Mouse (Mus musculus): ENCODE data around the gene Nlrc5. TPM values are rescaled to one million over a fixed set of nuclear protein-coding genes. Genes with fewer than 3 reads are reported as not detected.
A peak's percentile ranks its signal among the peaks of the same experiment; 100 is the strongest.

The Nlrc5 gene
- 0.10 and 0.43 TPM in 2 replicates for polyA plus RNA-seq (2015; fragmentation: Nextera tagmentation; extraction: Ambion mirVana)

- Histone ChIP-seq H3K27ac (no peak within 1 kb of the TSS), H3K9me3 (no peaks in the 10 kb centered on the region), H3K27me3 (peaks cover 15% of the 10 kb centered on the region), H3K9ac (peak within 1 kb of the TSS; percentile 29; the same call in 1 of the 2 replicates), H3K4me2 (peak within 1 kb of the TSS; percentile 87), H3K36me3 (no peaks in the 10 kb centered on the region), H3K4me3 (peak within 1 kb of the TSS; percentile 46), H3K4me1 (peaks cover 5% of the 10 kb centered on the region)
- 1% methylated on average over 29 of the region's 29 CpGs for WGBS
- ATAC-seq (ENCODE audit: borderline replicate concordance, extremely low read depth, low FRiP score, low TSS enrichment) = peak; percentile 59
Observed at GRCm38 (mm10) chr8:94433981-94434466, at the start of gene Nlrc5. TSS of gene Nlrc5 (plus strand) at chr8:94434356.

- Histone ChIP-seq H3K9ac (peak overlapping the region; percentile 82), H3K4me1 (peaks cover 17% of the 10 kb centered on the region), H3K36me3 (peaks cover 15% of the 10 kb centered on the region), H3K4me2 (peak overlapping the region; percentile 75), H3K27ac (peak overlapping the region; percentile 77), H3K9me3 (no peaks in the 10 kb centered on the region), H3K27me3 (no peaks in the 10 kb centered on the region), H3K4me3 (peak overlapping the region; percentile 88)
- 24% methylated on average over 20 of the region's 20 CpGs for WGBS
- no peak for ATAC-seq (ENCODE audit: borderline replicate concordance, extremely low read depth, low FRiP score, low TSS enrichment)
Observed at GRCm38 (mm10) chr8:94385506-94386213, 48.5 kb upstream of the Nlrc5 start.

- no peaks in the 10 kb centered on the region for H3K9me3 ChIP-seq
- peak; percentile 98 for ATAC-seq (ENCODE audit: borderline replicate concordance, extremely low read depth, low FRiP score, low TSS enrichment)
- H3K9ac ChIP-seq = peak within 1 kb of the TSS; percentile 91
- H3K4me1 ChIP-seq = peaks cover 17% of the 10 kb centered on the region
- peak within 1 kb of the TSS; percentile 88 for H3K4me3 ChIP-seq
- WGBS = under 1% methylated on average over 64 of the region's 65 CpGs
- peak within 1 kb of the TSS; percentile 90 for H3K27ac ChIP-seq
- H3K4me2 ChIP-seq = peak within 1 kb of the TSS; percentile 75
- no peaks in the 10 kb centered on the region for H3K27me3 ChIP-seq
- H3K36me3 ChIP-seq = peaks cover 23% of the 10 kb centered on the region
Observed at GRCm38 (mm10) chr8:94386214-94387026, 47.7 kb upstream of the Nlrc5 start, which contains the start of gene Herpud1. TSS of gene Herpud1 (plus strand) at chr8:94386438.

GRCm38 (mm10) chr8:94387027-94387684, 47.0 kb upstream of the Nlrc5 start:
- Histone ChIP-seq H3K4me3 (peak overlapping the region; percentile 88), H3K4me2 (peak overlapping the region; percentile 75), H3K4me1 (peaks cover 17% of the 10 kb centered on the region), H3K9me3 (no peaks in the 10 kb centered on the region), H3K9ac (peak overlapping the region; percentile 91), H3K27me3 (no peaks in the 10 kb centered on the region), H3K27ac (peak overlapping the region; percentile 90), H3K36me3 (peaks cover 30% of the 10 kb centered on the region)
- WGBS = under 1% methylated on average over 25 of the region's 25 CpGs
- peak; percentile 68 for ATAC-seq (ENCODE audit: borderline replicate concordance, extremely low read depth, low FRiP score, low TSS enrichment)

- Histone ChIP-seq H3K27me3 (no peaks in the 10 kb centered on the region), H3K27ac (peak overlapping the region; percentile 90), H3K9me3 (no peaks in the 10 kb centered on the region), H3K4me3 (peak overlapping the region; percentile 88), H3K9ac (peak overlapping the region; percentile 91), H3K4me1 (peaks cover 17% of the 10 kb centered on the region), H3K4me2 (peak overlapping the region; percentile 75), H3K36me3 (peaks cover 37% of the 10 kb centered on the region)
- WGBS = 18% methylated on average over 6 of the region's 6 CpGs
- no peak for ATAC-seq (ENCODE audit: borderline replicate concordance, extremely low read depth, low FRiP score, low TSS enrichment)
Observed at GRCm38 (mm10) chr8:94387785-94388184, 46.4 kb upstream of the Nlrc5 start.

GRCm38 (mm10) chr8:94389531-94389930, 44.6 kb upstream of the Nlrc5 start:
- Histone ChIP-seq H3K27ac (no peak overlapping the region), H3K9ac (no peak overlapping the region), H3K27me3 (no peaks in the 10 kb centered on the region), H3K9me3 (no peaks in the 10 kb centered on the region), H3K4me2 (no peak overlapping the region), H3K36me3 (peaks cover 52% of the 10 kb centered on the region), H3K4me3 (no peak overlapping the region), H3K4me1 (peaks cover 17% of the 10 kb centered on the region)
- 87% methylated on average over 6 of the region's 6 CpGs for WGBS
- no peak for ATAC-seq (ENCODE audit: borderline replicate concordance, extremely low read depth, low FRiP score, low TSS enrichment)

- no peak overlapping the region for H3K4me3 ChIP-seq
- ATAC-seq (ENCODE audit: borderline replicate concordance, extremely low read depth, low FRiP score, low TSS enrichment) = no peak
- no peak overlapping the region for H3K9ac ChIP-seq
- no peaks in the 10 kb centered on the region for H3K27me3 ChIP-seq
- H3K9me3 ChIP-seq = no peaks in the 10 kb centered on the region
- no peak overlapping the region for H3K4me2 ChIP-seq
- H3K4me1 ChIP-seq = peaks cover 17% of the 10 kb centered on the region
- WGBS = 94% methylated on average over 6 of the region's 6 CpGs
- no peak overlapping the region for H3K27ac ChIP-seq
- peaks cover 61% of the 10 kb centered on the region for H3K36me3 ChIP-seq
Observed at GRCm38 (mm10) chr8:94390429-94390828, 43.7 kb upstream of the Nlrc5 start.

GRCm38 (mm10) chr8:94390910-94391309, 43.2 kb upstream of the Nlrc5 start:
- Histone ChIP-seq H3K9ac (no peak overlapping the region), H3K27ac (no peak overlapping the region), H3K36me3 (peaks cover 66% of the 10 kb centered on the region), H3K9me3 (no peaks in the 10 kb centered on the region), H3K4me1 (peaks cover 12% of the 10 kb centered on the region), H3K4me3 (no peak overlapping the region), H3K27me3 (no peaks in the 10 kb centered on the region), H3K4me2 (no peak overlapping the region)
- 96% methylated on average over 8 of the region's 8 CpGs for WGBS
- no peak for ATAC-seq (ENCODE audit: borderline replicate concordance, extremely low read depth, low FRiP score, low TSS enrichment)

GRCm38 (mm10) chr8:94392147-94392546, 42.0 kb upstream of the Nlrc5 start:
- H3K27me3 ChIP-seq = no peaks in the 10 kb centered on the region
- no peak overlapping the region for H3K9ac ChIP-seq
- H3K36me3 ChIP-seq = peaks cover 74% of the 10 kb centered on the region
- H3K27ac ChIP-seq = no peak overlapping the region
- H3K4me3 ChIP-seq = no peak overlapping the region
- WGBS = 84% methylated on average over 12 of the region's 12 CpGs
- H3K4me2 ChIP-seq = no peak overlapping the region
- ATAC-seq (ENCODE audit: borderline replicate concordance, extremely low read depth, low FRiP score, low TSS enrichment) = no peak
- H3K9me3 ChIP-seq = no peaks in the 10 kb centered on the region
- peaks cover 12% of the 10 kb centered on the region for H3K4me1 ChIP-seq

GRCm38 (mm10) chr8:94392648-94393047, 41.5 kb upstream of the Nlrc5 start:
- ATAC-seq (ENCODE audit: borderline replicate concordance, extremely low read depth, low FRiP score, low TSS enrichment) = no peak
- H3K9me3 ChIP-seq = no peaks in the 10 kb centered on the region
- no peak overlapping the region for H3K4me2 ChIP-seq
- peaks cover 74% of the 10 kb centered on the region for H3K36me3 ChIP-seq
- 52% methylated on average over 6 of the region's 6 CpGs for WGBS
- H3K9ac ChIP-seq = no peak overlapping the region
- H3K27me3 ChIP-seq = no peaks in the 10 kb centered on the region
- H3K27ac ChIP-seq = no peak overlapping the region
- peaks cover 11% of the 10 kb centered on the region for H3K4me1 ChIP-seq
- H3K4me3 ChIP-seq = no peak overlapping the region

GRCm38 (mm10) chr8:94395851-94396540, 38.2 kb upstream of the Nlrc5 start:
- H3K27me3 ChIP-seq = no peaks in the 10 kb centered on the region
- no peak overlapping the region for H3K27ac ChIP-seq
- 78% methylated on average over 6 of the region's 6 CpGs for WGBS
- no peak overlapping the region for H3K4me2 ChIP-seq
- no peak for ATAC-seq (ENCODE audit: borderline replicate concordance, extremely low read depth, low FRiP score, low TSS enrichment)
- H3K36me3 ChIP-seq = peaks cover 58% of the 10 kb centered on the region
- H3K4me3 ChIP-seq = no peak overlapping the region
- no peak overlapping the region for H3K9ac ChIP-seq
- H3K9me3 ChIP-seq = no peaks in the 10 kb centered on the region
- H3K4me1 ChIP-seq = no peaks in the 10 kb centered on the region

Measured in lung, embryonic 15.5 days (tissue).